Mouse (Mus musculus) neural tube, embryonic 15.5 days (tissue): ENCODE measurements around the gene Dcst2. TPM values are rescaled to one million over a fixed set of nuclear protein-coding genes. Genes with fewer than 3 reads are reported as not detected.

Experiments
- ATAC-seq: fragments of 200-750 bp; cut with Nextera tagmentation; 2 replicates; pipeline ENCODE4 v1.8.0; 2017; ENCODE audit warnings: mild to moderate bottlenecking, moderate TSS enrichment, moderate library complexity; ENCODE audit not compliant: low FRiP score
- H3K27ac ChIP-seq: fragments of 300-500 bp; sonication (generic); replicated peaks from 2 replicates; pipeline ENCODE4 v1.5.1; 2015; ENCODE audit warnings: mild to moderate bottlenecking, inconsistent platforms
- H3K27me3 ChIP-seq: fragments of 300-500 bp; sonication (generic); replicated peaks from 2 replicates; pipeline ENCODE4 v1.6.1; 2015; ENCODE audit warnings: inconsistent platforms
- H3K36me3 ChIP-seq: fragments of 300-500 bp; sonication (generic); 2 replicates; pipeline ENCODE4 v1.6.1; 2015; ENCODE audit warnings: inconsistent platforms
- H3K4me1 ChIP-seq: fragments of 300-500 bp; sonication (generic); 2 replicates; pipeline ENCODE4 v1.6.1; 2015; ENCODE audit warnings: inconsistent platforms
- H3K4me2 ChIP-seq: fragments of 300-500 bp; sonication (generic); 2 replicates; pipeline ENCODE4 v1.6.1; 2015; ENCODE audit warnings: inconsistent platforms, mild to moderate bottlenecking, moderate library complexity
- H3K4me3 ChIP-seq: fragments of 300-500 bp; sonication (generic); replicated peaks from 2 replicates; pipeline ENCODE4 v1.5.1; 2015; ENCODE audit warnings: mild to moderate bottlenecking, inconsistent platforms
- H3K9ac ChIP-seq: fragments of 300-500 bp; sonication (generic); replicated peaks from 2 replicates; pipeline ENCODE4 v1.6.1; 2015; ENCODE audit warnings: mild to moderate bottlenecking, inconsistent platforms
- H3K9me3 ChIP-seq: fragments of 300-500 bp; sonication (generic); replicated peaks from 2 replicates; pipeline ENCODE4 v1.6.1; 2016; ENCODE audit warnings: inconsistent platforms
- WGBS: fragments of 180-500 bp; shearing (Covaris S2); methylation state at CpG from one replicate; pipeline ENCODE4 v1.1.7; 2015; ENCODE audit warnings: mixed read lengths; 5-methylcytosine and 5-hydroxymethylcytosine counted together
- polyA plus RNA-seq: library from polyadenylated mRNA; unstranded; fragments of >200 nt; fragmentation: Nextera tagmentation; extraction: Ambion mirVana; gene quantifications from 2 replicates; pipeline ENCODE4 v1.2.1, GENCODE M21; 2015

The Dcst2 gene
- polyA plus RNA-seq, 1 experiment from 2014 or later, result 0.26 TPM

GRCm38 (mm10) chr3:89332476-89332875 is 29.3 kb upstream of the Dcst2 start:
- Histone ChIP-seq H3K4me3 (no peak overlapping the region), H3K4me1 (peaks cover 46% of the 10 kb centered on the region), H3K9me3 (no peaks in the 10 kb centered on the region), H3K27me3 (no peaks in the 10 kb centered on the region), H3K36me3 (no peaks in the 10 kb centered on the region), H3K27ac (no peak overlapping the region), H3K9ac (no peak overlapping the region), H3K4me2 (no peak overlapping the region)
- ATAC-seq, result no peak
- 20% methylated on average over 12 of the region's 12 CpGs for WGBS

DNA sequence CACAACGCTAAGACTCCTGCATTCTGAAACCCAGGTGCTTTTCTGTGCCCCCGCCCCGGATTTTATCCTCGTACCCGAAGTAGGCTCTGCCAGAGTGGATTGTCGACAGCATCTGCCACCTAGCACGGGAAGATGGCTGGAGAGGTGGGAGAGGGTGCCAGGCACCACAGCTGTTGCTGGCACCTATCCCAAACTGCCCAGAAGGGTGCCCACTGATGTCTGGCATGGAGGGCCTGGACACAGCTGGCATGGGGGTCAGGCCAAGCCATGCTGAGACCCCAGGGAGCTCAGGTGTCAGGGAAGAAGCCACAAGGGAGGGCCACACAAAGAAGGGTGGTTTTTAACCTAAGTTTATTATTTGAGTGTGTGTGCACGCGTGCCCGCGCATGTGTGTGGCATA is 28.7 kb upstream of the Dcst2 start:
- ATAC-seq, result no peak
- Histone ChIP-seq H3K4me2 (no peak overlapping the region), H3K36me3 (no peaks in the 10 kb centered on the region), H3K27me3 (no peaks in the 10 kb centered on the region), H3K27ac (no peak overlapping the region), H3K9ac (no peak overlapping the region), H3K4me1 (peaks cover 45% of the 10 kb centered on the region), H3K4me3 (no peak overlapping the region), H3K9me3 (no peaks in the 10 kb centered on the region)
- 41% methylated on average over 11 of the region's 11 CpGs for WGBS

DNA sequence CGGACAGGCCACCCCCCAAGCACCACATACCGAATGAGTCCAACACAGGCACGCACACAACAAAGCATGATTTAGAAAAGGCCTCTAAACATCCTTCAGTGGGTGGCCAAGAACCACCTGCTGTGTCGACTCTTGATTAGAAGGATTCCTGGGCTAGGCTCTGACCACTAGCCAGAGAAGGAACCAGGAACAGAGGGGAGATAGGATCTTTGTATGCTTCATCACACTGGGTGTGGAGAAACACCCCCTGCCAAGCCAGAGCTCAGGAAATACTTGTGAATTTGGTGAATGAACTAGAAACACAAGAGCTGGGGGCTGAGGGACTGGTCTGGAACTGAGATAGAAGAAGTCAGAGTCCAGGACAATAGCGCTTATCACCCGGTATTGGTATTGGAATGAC is 25.2 kb upstream of the Dcst2 start:
- 11% methylated on average over 6 of the region's 6 CpGs for WGBS
- no peak for ATAC-seq
- Histone ChIP-seq H3K4me2 (peak overlapping the region; percentile 90), H3K4me1 (peaks cover 66% of the 10 kb centered on the region), H3K9me3 (no peaks in the 10 kb centered on the region), H3K27me3 (no peaks in the 10 kb centered on the region), H3K4me3 (peak overlapping the region; percentile 77), H3K9ac (no peak overlapping the region), H3K36me3 (no peaks in the 10 kb centered on the region), H3K27ac (no peak overlapping the region)

- Histone ChIP-seq H3K9ac (peak overlapping the region; percentile 71), H3K27ac (peak overlapping the region; percentile 58; the same call in 1 of the 2 replicates), H3K4me3 (peak overlapping the region; percentile 77), H3K27me3 (no peaks in the 10 kb centered on the region), H3K9me3 (no peaks in the 10 kb centered on the region), H3K36me3 (no peaks in the 10 kb centered on the region), H3K4me1 (peaks cover 66% of the 10 kb centered on the region), H3K4me2 (peak overlapping the region; percentile 90)
- ATAC-seq, result no peak; the same call in 1 of the 2 replicates
- WGBS, result 1% methylated on average over 21 of the region's 21 CpGs
These were observed 24.6 kb upstream of the Dcst2 start for GRCm38 (mm10) chr3:89337062-89337720.

GRCm38 (mm10) chr3:89337721-89338578 is 23.8 kb upstream of the Dcst2 start, which contains the start of gene Efna4:
Gene Efna4, minus strand, starts transcription at chr3:89338028.
- peaks cover 59% of the 10 kb centered on the region for H3K4me1 ChIP-seq

DNA sequence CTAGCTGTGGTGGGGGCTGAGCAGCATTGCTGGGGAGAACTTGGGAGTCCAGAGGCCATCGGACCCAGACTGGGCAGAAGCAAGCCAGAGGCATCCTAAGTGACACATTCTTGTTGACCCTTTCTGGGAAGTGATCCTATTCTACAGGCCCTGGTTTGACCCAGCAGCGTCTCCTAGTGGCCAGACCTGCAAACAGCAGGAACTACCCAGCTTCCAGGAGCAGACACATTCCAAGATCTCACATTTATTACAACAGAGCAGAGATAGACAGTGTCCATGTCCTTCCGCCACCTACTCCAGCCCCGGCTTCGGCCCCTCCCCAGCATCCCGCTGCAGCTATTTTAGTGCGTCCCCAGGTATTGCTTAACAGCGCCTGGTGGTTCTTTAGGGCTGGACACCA is 22.4 kb upstream of the Dcst2 start:
- Histone ChIP-seq H3K9ac (0 out of 2 replicates have a peak overlapping the region, but pooled peaks have one; percentile 11), H3K4me2 (0 out of 2 replicates have a peak overlapping the region, but pooled peaks have one; percentile 3), H3K27me3 (no peaks in the 10 kb centered on the region), H3K9me3 (no peaks in the 10 kb centered on the region), H3K36me3 (peaks cover 17% of the 10 kb centered on the region; the same call in 1 of the 2 replicates), H3K27ac (no peak overlapping the region), H3K4me3 (no peak overlapping the region), H3K4me1 (peaks cover 54% of the 10 kb centered on the region)
- no peak for ATAC-seq
- WGBS, result 32% methylated on average over 8 of the region's 8 CpGs

More at GRCm38 (mm10) chr3:89337721-89338578, 23.8 kb upstream of the Dcst2 start, which contains the start of gene Efna4:
- under 1% methylated on average over 41 of the region's 44 CpGs for WGBS
- Histone ChIP-seq H3K9ac (peak within 1 kb of the TSS; percentile 71), H3K4me2 (peak within 1 kb of the TSS; percentile 90), H3K4me3 (peak within 1 kb of the TSS; percentile 77), H3K36me3 (peaks cover 4% of the 10 kb centered on the region; the same call in 1 of the 2 replicates), H3K9me3 (no peaks in the 10 kb centered on the region), H3K27ac (peak within 1 kb of the TSS; percentile 58; the same call in 1 of the 2 replicates), H3K27me3 (no peaks in the 10 kb centered on the region)
- ATAC-seq, result peak; percentile 71

DNA sequence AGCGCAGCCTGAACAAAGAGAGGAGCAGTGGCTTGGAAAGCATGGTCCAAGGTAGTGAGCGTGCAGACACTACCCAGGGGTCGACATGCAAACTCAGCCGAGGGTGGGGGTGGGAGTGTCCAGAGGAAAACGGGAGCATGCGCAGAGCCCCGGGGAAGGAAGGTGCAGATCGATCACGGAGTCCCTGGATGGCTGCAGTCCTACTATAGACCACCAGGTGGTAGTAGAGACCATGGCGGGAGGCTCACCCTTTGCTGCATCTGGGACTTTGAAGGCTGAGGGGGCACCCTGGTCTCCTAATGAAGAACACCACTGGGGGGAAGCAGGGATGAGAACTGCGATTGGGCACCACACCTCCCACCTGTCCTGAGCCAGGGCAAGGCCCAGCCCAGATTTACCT is 21.3 kb upstream of the Dcst2 start:
- Histone ChIP-seq H3K4me1 (peaks cover 54% of the 10 kb centered on the region), H3K4me2 (peak overlapping the region; percentile 66), H3K9ac (peak overlapping the region; percentile 39), H3K36me3 (peaks cover 21% of the 10 kb centered on the region; the same call in 1 of the 2 replicates), H3K9me3 (no peaks in the 10 kb centered on the region), H3K27me3 (no peaks in the 10 kb centered on the region), H3K27ac (no peak overlapping the region), H3K4me3 (peak overlapping the region; percentile 35)
- WGBS, result 4% methylated on average over 11 of the region's 11 CpGs
- peak; percentile 63 for ATAC-seq

- H3K9ac ChIP-seq, result no peak overlapping the region
- no peak for ATAC-seq
- 77% methylated on average over 4 of the region's 4 CpGs for WGBS
- H3K4me2 ChIP-seq, result no peak overlapping the region
- no peaks in the 10 kb centered on the region for H3K9me3 ChIP-seq
- no peak overlapping the region for H3K27ac ChIP-seq
- no peaks in the 10 kb centered on the region for H3K27me3 ChIP-seq
- H3K4me1 ChIP-seq, result peaks cover 47% of the 10 kb centered on the region
- peaks cover 27% of the 10 kb centered on the region; the same call in 1 of the 2 replicates for H3K36me3 ChIP-seq
- H3K4me3 ChIP-seq, result no peak overlapping the region
These were observed 20.0 kb upstream of the Dcst2 start for GRCm38 (mm10) chr3:89341794-89342193.

GRCm38 (mm10) chr3:89343279-89343678 is 18.5 kb upstream of the Dcst2 start:
- Histone ChIP-seq H3K36me3 (peaks cover 27% of the 10 kb centered on the region; the same call in 1 of the 2 replicates), H3K4me2 (no peak overlapping the region), H3K4me3 (no peak overlapping the region), H3K27me3 (no peaks in the 10 kb centered on the region), H3K4me1 (peaks cover 34% of the 10 kb centered on the region), H3K9me3 (no peaks in the 10 kb centered on the region), H3K27ac (0 out of 2 replicates have a peak overlapping the region, but pooled peaks have one; percentile 2), H3K9ac (no peak overlapping the region)
- 85% methylated on average over 7 of the region's 7 CpGs for WGBS
- ATAC-seq, result no peak

DNA sequence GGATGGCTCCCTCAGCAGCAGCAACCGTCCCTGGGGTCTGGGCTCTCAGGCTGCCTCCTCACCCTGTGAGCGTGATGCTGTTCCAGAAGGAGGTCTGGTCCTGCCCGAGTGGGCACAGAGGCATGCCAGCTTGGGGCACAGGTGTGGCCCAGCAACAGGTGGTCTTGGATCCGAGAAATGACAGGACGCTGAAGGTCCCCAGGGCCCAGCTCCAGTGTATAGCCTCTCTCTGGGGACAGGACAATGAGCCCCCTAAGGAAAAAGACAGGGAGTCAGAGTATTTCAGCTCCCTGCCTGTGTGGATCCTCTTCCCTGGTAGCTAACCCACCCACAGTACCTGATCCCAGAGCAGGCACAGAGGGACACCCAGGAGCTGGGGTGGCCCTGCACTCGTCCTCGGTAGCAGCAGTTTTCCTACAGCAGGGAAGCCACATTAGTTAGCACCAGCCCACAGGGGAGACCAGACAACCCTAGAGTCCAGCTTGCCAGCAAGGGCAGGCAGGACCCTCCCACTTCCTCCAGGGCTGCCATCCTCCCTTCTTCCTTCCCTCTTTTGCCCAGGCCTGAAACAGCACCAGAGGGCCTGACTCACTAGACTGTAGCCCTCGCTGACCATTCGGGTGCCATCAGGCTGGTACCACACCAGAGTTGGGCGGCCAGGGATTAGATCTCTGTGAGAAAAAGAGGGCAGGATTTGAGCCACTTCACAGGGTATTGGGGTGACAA is 14.8 kb upstream of the Dcst2 start:
- no peak for ATAC-seq
- Histone ChIP-seq H3K4me3 (no peak overlapping the region), H3K4me1 (peaks cover 28% of the 10 kb centered on the region), H3K27me3 (0 out of 2 replicates have a peak, but pooled peaks cover 2% of the 10 kb centered on the region), H3K9me3 (no peaks in the 10 kb centered on the region), H3K36me3 (peaks cover 27% of the 10 kb centered on the region; the same call in 1 of the 2 replicates), H3K4me2 (no peak overlapping the region), H3K27ac (no peak overlapping the region), H3K9ac (no peak overlapping the region)
- 77% methylated on average over 10 of the region's 10 CpGs for WGBS

- no peak for ATAC-seq
- 0 out of 2 replicates have a peak, but pooled peaks cover 5% of the 10 kb centered on the region for H3K27me3 ChIP-seq
- peaks cover 24% of the 10 kb centered on the region; the same call in 1 of the 2 replicates for H3K36me3 ChIP-seq
- no peak overlapping the region for H3K9ac ChIP-seq
- 77% methylated on average over 1 of the region's 1 CpGs for WGBS
- H3K4me3 ChIP-seq, result no peak overlapping the region
- H3K9me3 ChIP-seq, result no peaks in the 10 kb centered on the region
- H3K4me2 ChIP-seq, result peak overlapping the region; percentile 95; the same call in 1 of the 2 replicates
- H3K27ac ChIP-seq, result no peak overlapping the region
- peaks cover 26% of the 10 kb centered on the region for H3K4me1 ChIP-seq
These were observed 13.9 kb upstream of the Dcst2 start for GRCm38 (mm10) chr3:89347916-89348315.
